Mouse (Mus musculus): Measurements from ENCODE around the gene Med31. TPM values are rescaled to one million over a fixed set of nuclear protein-coding genes. Genes with fewer than 3 reads are reported as not detected.
A peak's percentile ranks its signal among the peaks of the same experiment; 100 is the strongest.

Med31 gene
- total RNA-seq, 2 experiments from 2014 or later = 14.5 to 14.6 TPM

GRCm38 (mm10) chr11:72221278-72221677 lies 5.9 kb upstream of the Med31 start:
- peak; percentile 97 for TF ChIP-seq CTCF (conservative IDR thresholded peaks at IDR 0.05)
- H3K27ac ChIP-seq = no peak overlapping the region
- H3K4me3 ChIP-seq = no peak overlapping the region
- DNase-seq (ENCODE audit: low spot score in 2 of 2) = peak in 1 of 2 experiments; percentile 75

- 0 out of 2 replicates have a peak overlapping the region, but pooled peaks have one; percentile 10 for H3K27ac ChIP-seq
- no peak for DNase-seq (ENCODE audit: low spot score in 2 of 2)
- no peak overlapping the region for H3K4me3 ChIP-seq
- TF ChIP-seq CTCF (conservative IDR thresholded peaks at IDR 0.05) = no peak
Observed at GRCm38 (mm10) chr11:72217116-72217515, 1.7 kb upstream of the Med31 start.

- peak; percentile 18; the same call in 1 of the 2 replicates for TF ChIP-seq CTCF (conservative IDR thresholded peaks at IDR 0.05)
- peak; percentile 95 for DNase-seq (ENCODE audit: low spot score in 2 of 2)
- Histone ChIP-seq H3K4me3 (peak overlapping the region; percentile 90), H3K27ac (peak overlapping the region; percentile 82)
Observed at GRCm38 (mm10) chr11:72214591-72215409, 592 bp downstream of the Med31 start.

- Histone ChIP-seq H3K4me3 (peak overlapping the region; percentile 92), H3K27ac (peak overlapping the region; percentile 92)
- no peak for TF ChIP-seq CTCF (conservative IDR thresholded peaks at IDR 0.05)
- no peak for DNase-seq (ENCODE audit: low spot score in 2 of 2)
Observed at GRCm38 (mm10) chr11:72207834-72208377, 7.5 kb downstream of the Med31 start.

GRCm38 (mm10) chr11:72207204-72207833 lies 8.1 kb downstream of the Med31 start, which contains the start of the genes 4933427D14Rik and Txndc17:
Gene 4933427D14Rik (minus strand): TSS chr11:72207459.
Gene Txndc17 (plus strand): TSS chr11:72207547.
- TF ChIP-seq CTCF (conservative IDR thresholded peaks at IDR 0.05) = no peak
- peak; percentile 85 to 87 for DNase-seq (ENCODE audit: low spot score in 2 of 2)
- H3K4me3 ChIP-seq = peak within 1 kb of the TSS; percentile 92
- H3K27ac ChIP-seq = peak within 1 kb of the TSS; percentile 92

GRCm38 (mm10) chr11:72206341-72207203 lies 8.8 kb downstream of the Med31 start, which contains the start of gene Gm43951:
Gene Gm43951 (minus strand): TSS chr11:72206840.
- Histone ChIP-seq H3K4me3 (peak within 1 kb of the TSS; percentile 92), H3K27ac (peak within 1 kb of the TSS; percentile 92)
- DNase-seq (ENCODE audit: low spot score in 2 of 2) = peak in 1 of 2 experiments; percentile 31
- TF ChIP-seq CTCF (conservative IDR thresholded peaks at IDR 0.05) = peak; percentile 46

GRCm38 (mm10) chr11:72205256-72205655 lies 10.1 kb downstream of the Med31 start:
- no peak for DNase-seq (ENCODE audit: low spot score in 2 of 2)
- Histone ChIP-seq H3K4me3 (peak overlapping the region; percentile 92), H3K27ac (peak overlapping the region; percentile 92; the same call in 1 of the 2 replicates)
- TF ChIP-seq CTCF (conservative IDR thresholded peaks at IDR 0.05) = no peak

- Histone ChIP-seq H3K27ac (0 out of 2 replicates have a peak overlapping the region, but pooled peaks have one; percentile 46), H3K4me3 (no peak overlapping the region)
- no peak for DNase-seq (ENCODE audit: low spot score in 2 of 2)
- no peak for TF ChIP-seq CTCF (conservative IDR thresholded peaks at IDR 0.05)
Observed at GRCm38 (mm10) chr11:72203440-72203839, 12.0 kb downstream of the Med31 start.

GRCm38 (mm10) chr11:72196506-72196905 lies 18.9 kb downstream of the Med31 start:
- no peak for DNase-seq (ENCODE audit: low spot score in 2 of 2)
- H3K27ac ChIP-seq = peak overlapping the region; percentile 19; the same call in 1 of the 2 replicates
- no peak for TF ChIP-seq CTCF (conservative IDR thresholded peaks at IDR 0.05)
- H3K4me3 ChIP-seq = no peak overlapping the region

GRCm38 (mm10) chr11:72194259-72194658 lies 21.1 kb downstream of the Med31 start:
- H3K4me3 ChIP-seq = no peak overlapping the region
- DNase-seq (ENCODE audit: low spot score in 2 of 2) = no peak
- no peak for TF ChIP-seq CTCF (conservative IDR thresholded peaks at IDR 0.05)
- no peak overlapping the region for H3K27ac ChIP-seq

GRCm38 (mm10) chr11:72190857-72191256 lies 24.5 kb downstream of the Med31 start:
- no peak overlapping the region for H3K4me3 ChIP-seq
- DNase-seq (ENCODE audit: low spot score in 2 of 2) = no peak
- TF ChIP-seq CTCF (conservative IDR thresholded peaks at IDR 0.05) = no peak
- H3K27ac ChIP-seq = peak overlapping the region; percentile 68

- no peak for TF ChIP-seq CTCF (conservative IDR thresholded peaks at IDR 0.05)
- no peak for DNase-seq (ENCODE audit: low spot score in 2 of 2)
- H3K27ac ChIP-seq = no peak overlapping the region
- no peak overlapping the region for H3K4me3 ChIP-seq
Observed at GRCm38 (mm10) chr11:72184252-72184651, 31.1 kb downstream of the Med31 start.

All from layer of hippocampus, adult 2 months (tissue).